Mouse (Mus musculus) brain, embryonic 14.5 days (tissue): ENCODE measurements around the gene Arap1.

ENCODE experiments used
- CTCF ChIP-seq: fragments of 200-500 bp; IDR thresholded peaks from 2 replicates; pipeline ENCODE4 v1.5.1; 2012; ENCODE audit warnings: inconsistent platforms, mild to moderate bottlenecking, moderate library complexity, borderline replicate concordance; ENCODE audit not compliant: insufficient read depth, insufficient read length; ENCODE audit errors: extremely low read depth
- POLR2A ChIP-seq: fragments of 200-500 bp; IDR thresholded peaks from 2 replicates; pipeline ENCODE4 v1.6.1; 2012; ENCODE audit warnings: mild to moderate bottlenecking, inconsistent platforms, borderline replicate concordance; ENCODE audit not compliant: poor library complexity, insufficient read depth, insufficient read length, severe bottlenecking; ENCODE audit errors: extremely low read depth

- TF ChIP-seq CTCF = no peak
- no peak for TF ChIP-seq POLR2A
These were observed 104.8 kb downstream of the Arap1 start for GRCm38 (mm10) chr7:101452669-101453068.
